ENCODE assay signal across 38 mouse cellular contexts in genomic region chr15:89307461-89307860, GRCm38 (mm10). TPM values are rescaled to one million over a fixed set of nuclear protein-coding genes. Genes with fewer than 3 reads are reported as not detected.
"Had no signal": no experiment of that assay in that cellular context is flagged by ENCODE, and none has a peak within 500 bp of the region (broad histone marks: within the 10 kb centered on the region; RNA-seq: fewer than 3 reads in every experiment).

No protein-coding gene starts in this region.

- DNase-seq: gastrocnemius, postnatal 14 days; heart, adult 18-20 months; heart, postnatal 14 days; heart, postnatal 36 days; kidney, adult 11 months; kidney, adult 2 months; kidney, adult 9 months; kidney, postnatal 14 days; kidney, postnatal 36 days; layer of hippocampus, postnatal 36 days; left cerebral cortex, postnatal 4 days had no signal

- H3K27me3 ChIP-seq: heart, embryonic 13.5 days; heart, embryonic 15.5 days; hindbrain, embryonic 13.5 days; hindbrain, embryonic 15.5 days; kidney, embryonic 15.5 days; limb, embryonic 13.5 days; limb, embryonic 15.5 days; liver, embryonic 12.5 days had no signal

- H3K9ac ChIP-seq: heart, embryonic 13.5 days; heart, embryonic 15.5 days; hindbrain, embryonic 13.5 days; hindbrain, embryonic 15.5 days; kidney, embryonic 15.5 days; limb, embryonic 15.5 days; liver, embryonic 12.5 days had no signal

- H3K4me3 ChIP-seq: heart, embryonic 13.5 days; heart, embryonic 15.5 days; hindbrain, embryonic 13.5 days; hindbrain, embryonic 15.5 days; kidney, embryonic 15.5 days; limb, embryonic 13.5 days; limb, embryonic 15.5 days; liver, embryonic 12.5 days had no signal

- H3K27ac ChIP-seq: heart, embryonic 13.5 days; heart, embryonic 15.5 days; hindbrain, embryonic 13.5 days; hindbrain, embryonic 15.5 days; hindbrain, postnatal 0 days; kidney, embryonic 15.5 days; kidney, postnatal 0 days; limb, embryonic 13.5 days; limb, embryonic 15.5 days; liver, embryonic 12.5 days had no signal

RNA-seq across cellular contexts. Expression of gene Adm2, which starts 15.1 kb away (rescaled TPM):
- total RNA-seq: gastrocnemius, adult 18-20 months; gastrocnemius, adult 8-10 months; gastrocnemius, postnatal 14 days; gastrocnemius, postnatal 36 days; heart, adult 18-20 months; heart, postnatal 14 days; heart, postnatal 36 days; hematopoietic stem cell, adult 5-6 weeks; hindbrain, postnatal 0 days; layer of hippocampus, adult 18-20 months; layer of hippocampus, postnatal 14 days; layer of hippocampus, postnatal 36 days; left cerebral cortex, adult 18-20 months; left cerebral cortex, postnatal 10 days; left cerebral cortex, postnatal 25 days; left cerebral cortex, postnatal 4 days; liver, adult 2 months had no signal
- polyA plus RNA-seq: heart, postnatal 0 days; hindbrain, embryonic 13.5 days; hindbrain, embryonic 15.5 days; hindbrain, postnatal 0 days; limb, embryonic 11.5 days; liver, adult 2 months had no signal

RNA-seq across cellular contexts. Expression of gene Miox, which starts 26.7 kb away (rescaled TPM):
- total RNA-seq: gastrocnemius, adult 8-10 months; gastrocnemius, postnatal 14 days; gastrocnemius, postnatal 36 days; heart, adult 18-20 months; heart, postnatal 14 days; heart, postnatal 36 days; hematopoietic stem cell, adult 5-6 weeks; hindbrain, postnatal 0 days; layer of hippocampus, adult 18-20 months; layer of hippocampus, postnatal 14 days; layer of hippocampus, postnatal 36 days; left cerebral cortex, adult 18-20 months; left cerebral cortex, postnatal 10 days; left cerebral cortex, postnatal 25 days; left cerebral cortex, postnatal 4 days had no signal
- polyA plus RNA-seq: gonadal fat pad, adult 2 months; heart, embryonic 11.5 days; heart, embryonic 13.5 days; heart, postnatal 0 days; hindbrain, embryonic 11.5 days; hindbrain, embryonic 13.5 days; hindbrain, embryonic 15.5 days; hindbrain, postnatal 0 days; intestine, embryonic 14.5 days; large intestine, adult 2 months; limb, embryonic 11.5 days; limb, embryonic 13.5 days; limb, embryonic 15.5 days had no signal
